Mouse (Mus musculus) spleen, embryonic (tissue): ENCODE measurements at regions not wholly inside any gene's neighbourhood (a gene's known extent, or its start where the extent isn't known, plus 50 kb on each side); places are given as distances from the start of the nearest gene placed in this dataset.

Source experiments
- CTCF ChIA-PET: fragments of 350-600 bp; sonication (Branson Sonifier 250); formaldehyde crosslinking; loops from one replicate; lab custom pipeline; 2022; lab: Charles Lee

DNA sequence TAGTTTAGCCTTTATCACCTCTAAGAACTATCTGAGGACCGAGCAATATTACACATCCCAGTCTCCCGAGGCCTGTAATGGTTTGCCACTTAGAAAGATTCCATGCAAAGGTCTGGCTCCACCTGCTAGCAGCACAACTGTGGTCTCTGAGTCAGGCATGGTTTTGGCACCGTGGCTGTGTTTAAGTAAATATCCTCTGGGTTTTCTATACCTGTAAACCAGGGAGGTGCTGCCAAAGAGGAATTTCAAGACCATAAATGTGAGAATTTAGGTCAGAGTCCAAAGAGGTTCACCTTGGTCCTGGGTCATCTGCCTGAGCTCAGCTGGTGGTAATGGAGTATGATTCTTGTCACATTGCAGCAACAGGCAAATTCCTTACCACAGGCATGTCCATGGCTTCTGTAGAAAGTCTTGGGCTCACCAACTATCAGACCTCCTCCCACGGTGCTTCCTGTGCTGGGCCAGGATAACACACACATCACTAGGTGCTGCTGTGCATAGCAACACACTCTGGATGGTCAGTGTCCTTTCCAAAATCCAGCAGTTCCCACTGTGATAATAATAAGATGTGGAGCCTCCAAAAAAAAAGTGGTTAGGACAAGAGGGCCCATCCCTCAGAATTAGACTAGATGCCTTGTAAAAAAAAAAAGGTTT lies 332.8 kb upstream of the Smim15 start:
- CTCF ChIA-PET: no interaction called here

DNA sequence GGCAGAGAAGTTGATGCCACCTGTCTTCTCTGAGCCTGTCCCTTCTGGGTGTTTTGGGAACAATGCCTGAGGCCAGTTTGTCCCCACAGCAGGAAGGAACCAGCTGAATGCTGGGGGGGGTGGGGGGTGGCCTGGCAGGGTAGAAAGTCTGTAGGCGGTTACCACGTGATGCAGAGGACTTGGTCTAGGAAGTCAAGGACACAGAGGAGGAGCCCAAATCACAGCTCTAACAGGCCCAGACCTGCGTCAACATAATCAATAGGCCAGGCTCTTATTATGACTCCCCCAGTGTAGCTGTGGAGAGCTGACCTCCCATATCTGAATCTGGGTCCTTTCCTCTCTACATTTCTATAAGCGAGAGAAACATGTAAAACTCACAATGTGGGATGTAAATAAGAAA lies 333.9 kb upstream of the Smim15 start:
- CTCF ChIA-PET: no interaction called here

DNA sequence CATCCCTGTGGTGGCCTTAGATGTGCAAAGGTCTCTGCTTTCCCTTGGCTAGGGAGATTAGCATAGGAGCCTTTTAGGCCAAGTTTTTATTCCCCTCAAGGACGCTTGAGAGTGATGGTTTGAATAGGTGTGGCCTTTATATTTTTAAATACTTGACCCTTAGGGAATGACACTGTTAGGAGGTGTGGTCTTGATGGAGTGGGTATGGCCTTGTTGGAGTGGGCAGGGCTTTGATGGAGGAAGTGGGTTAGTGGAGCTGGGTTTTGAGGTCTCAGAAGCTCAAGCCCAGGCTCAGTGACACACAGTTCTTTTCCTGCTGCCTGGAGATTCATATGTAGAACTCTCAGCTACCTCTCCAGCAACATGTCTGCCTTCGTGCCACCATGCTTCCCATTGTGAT lies 334.4 kb upstream of the Smim15 start:
- CTCF ChIA-PET: no interaction called here

DNA sequence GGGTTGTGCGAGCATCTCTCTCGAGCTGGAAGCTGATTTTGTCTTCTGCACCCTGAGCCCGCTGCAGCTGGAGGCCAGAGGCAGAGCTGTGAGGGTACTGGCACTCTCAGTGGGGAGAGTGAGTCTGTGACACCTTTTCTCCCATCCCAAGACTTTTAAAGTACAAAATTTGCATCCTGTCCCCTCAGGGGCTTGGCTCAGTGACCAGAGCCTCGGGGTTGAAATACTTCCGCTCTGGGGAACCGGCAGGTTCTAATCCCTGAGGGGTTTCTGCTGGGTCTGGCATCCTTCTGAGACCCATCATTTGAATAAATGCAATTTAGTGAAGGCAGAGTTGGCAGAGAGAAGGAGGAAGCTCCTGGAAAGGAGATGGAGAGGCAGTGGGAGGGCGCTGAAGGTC lies 340.5 kb upstream of the Smim15 start:
- CTCF ChIA-PET: no interaction called here

DNA sequence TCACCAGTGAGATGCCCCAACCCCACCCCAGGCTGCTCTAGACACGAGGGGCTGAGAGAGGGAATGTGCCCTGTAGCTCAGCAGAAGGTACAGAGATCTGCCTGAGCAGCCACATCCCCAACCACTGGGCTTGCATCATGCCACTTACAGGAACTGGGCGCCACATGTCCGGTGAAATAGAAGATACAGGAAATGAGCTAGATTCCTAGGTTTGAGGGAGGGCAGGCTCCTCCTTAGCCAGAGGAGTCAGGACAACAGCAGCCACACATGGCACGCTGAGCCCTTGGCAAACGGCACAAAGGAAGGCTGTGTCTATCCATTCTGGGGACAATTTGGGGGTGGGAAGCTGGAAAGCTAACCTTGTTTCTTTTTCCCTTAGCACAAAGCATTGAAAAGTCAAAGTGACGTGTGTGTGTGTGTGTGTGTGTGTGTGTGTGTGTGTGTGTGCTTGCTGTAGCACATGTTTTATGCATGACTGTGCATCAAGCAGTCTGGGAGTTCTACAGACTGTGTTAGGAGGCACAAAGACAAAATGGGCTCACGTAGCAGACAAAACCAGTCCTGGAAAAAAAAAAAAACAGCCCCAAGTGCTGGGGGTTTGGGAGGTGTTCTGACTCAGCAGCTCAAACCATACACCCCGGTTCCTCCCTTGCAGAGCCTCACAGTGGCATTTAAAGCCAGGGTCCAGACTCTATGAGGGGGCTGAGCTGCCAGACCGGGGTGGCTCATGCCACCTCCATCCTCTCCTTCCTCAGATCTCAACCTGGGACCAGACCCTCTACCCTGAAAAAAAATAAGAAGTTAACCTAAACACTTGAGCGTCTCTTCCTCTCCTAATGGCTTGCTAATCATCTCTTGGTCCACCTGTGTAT lies 343.7 kb upstream of the Smim15 start:
- CTCF ChIA-PET: no interaction called here

DNA sequence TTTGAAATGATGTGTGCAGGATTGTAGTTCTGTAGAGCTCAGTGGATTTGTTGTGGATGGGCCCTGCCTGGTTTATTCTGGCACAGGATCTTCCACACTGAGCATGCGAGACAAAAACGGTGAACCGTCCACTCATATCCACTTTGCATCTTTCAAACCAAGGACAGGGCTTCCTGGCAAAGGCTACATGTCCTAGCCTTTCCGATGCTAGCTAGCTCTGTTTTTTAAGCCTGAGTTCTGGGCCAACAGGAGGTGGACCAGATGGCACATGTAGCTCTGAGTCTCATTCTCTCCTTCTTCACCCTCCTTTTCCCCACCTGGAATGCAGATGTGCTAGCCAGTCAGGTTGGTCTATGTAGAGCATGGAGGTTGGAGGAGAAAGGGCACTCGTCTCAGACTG lies 345.0 kb upstream of the Smim15 start:
- CTCF ChIA-PET: no interaction called here

DNA sequence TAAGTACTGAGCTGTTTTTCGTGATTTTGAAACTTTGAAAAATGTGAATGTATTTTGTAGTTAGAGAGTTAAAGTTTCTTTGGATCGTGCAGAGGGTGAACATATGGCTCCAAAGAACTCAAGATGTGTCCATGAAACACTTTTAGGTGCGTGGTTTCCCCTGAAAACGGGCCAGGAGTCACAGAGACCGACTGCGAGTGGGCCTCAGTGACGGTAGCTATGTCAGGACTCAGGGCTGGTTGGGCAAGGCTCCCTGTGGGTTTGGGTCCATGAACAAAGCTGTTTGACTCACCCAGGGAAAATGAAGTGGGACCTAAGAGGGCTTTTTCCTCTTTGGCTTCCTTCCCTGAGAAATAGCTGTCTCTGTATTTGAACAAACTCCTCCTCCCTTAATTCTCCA lies 345.9 kb upstream of the Smim15 start:
- CTCF ChIA-PET: no interaction called here

DNA sequence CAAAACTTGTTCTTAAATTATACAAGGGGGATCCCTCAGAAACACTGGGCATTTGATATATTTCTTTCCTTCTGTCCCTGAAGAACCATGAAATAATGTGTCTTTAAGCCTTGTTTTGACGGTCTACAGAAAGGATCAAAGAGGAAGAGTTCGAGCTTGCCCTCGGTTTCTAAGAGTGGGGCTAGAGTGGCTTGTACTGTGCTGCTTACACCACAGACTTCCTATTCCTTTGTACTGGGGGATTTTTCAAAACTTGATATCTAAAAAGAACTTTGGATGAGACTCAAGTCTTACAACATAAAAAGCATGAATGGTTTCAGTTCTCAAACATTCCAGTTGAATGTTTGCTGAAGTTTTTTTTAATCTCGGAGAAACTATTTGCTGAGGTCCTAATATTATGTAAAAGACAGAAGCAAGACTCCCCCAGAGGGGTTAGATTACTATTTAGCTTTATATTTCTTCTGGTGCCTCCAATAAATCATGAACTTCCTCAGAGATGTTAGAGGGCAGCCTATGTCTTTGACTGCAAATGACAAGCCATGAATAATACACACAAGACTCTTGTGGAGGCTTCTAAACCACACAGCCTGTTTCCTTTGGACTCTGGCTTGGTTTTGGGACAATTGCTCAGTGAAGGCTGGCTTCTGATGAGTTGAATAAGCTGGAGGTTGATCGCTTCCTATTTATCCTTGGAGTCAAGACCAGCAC lies 352.0 kb upstream of the Smim15 start:
- CTCF ChIA-PET: no interaction called here

DNA sequence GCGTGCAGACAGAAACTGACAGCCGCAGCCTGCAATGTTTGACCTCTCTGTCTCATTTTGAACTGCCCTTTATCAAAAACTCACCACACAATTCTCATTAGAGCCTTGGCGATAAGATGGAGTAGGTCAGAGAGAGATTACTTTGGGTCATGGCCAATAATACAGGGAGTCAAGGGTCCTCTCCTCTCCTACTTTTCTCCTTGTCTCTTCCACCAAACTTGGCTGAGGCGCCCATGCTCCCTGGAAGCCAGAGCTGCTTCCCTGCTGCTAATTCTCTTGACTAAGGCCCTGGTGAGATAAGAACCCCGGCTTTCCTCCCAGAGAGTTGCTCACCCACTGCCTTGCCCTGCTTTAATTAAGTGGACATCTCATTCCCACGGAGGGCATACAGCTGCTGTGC lies 355.3 kb upstream of the Smim15 start:
- CTCF ChIA-PET: no interaction called here

DNA sequence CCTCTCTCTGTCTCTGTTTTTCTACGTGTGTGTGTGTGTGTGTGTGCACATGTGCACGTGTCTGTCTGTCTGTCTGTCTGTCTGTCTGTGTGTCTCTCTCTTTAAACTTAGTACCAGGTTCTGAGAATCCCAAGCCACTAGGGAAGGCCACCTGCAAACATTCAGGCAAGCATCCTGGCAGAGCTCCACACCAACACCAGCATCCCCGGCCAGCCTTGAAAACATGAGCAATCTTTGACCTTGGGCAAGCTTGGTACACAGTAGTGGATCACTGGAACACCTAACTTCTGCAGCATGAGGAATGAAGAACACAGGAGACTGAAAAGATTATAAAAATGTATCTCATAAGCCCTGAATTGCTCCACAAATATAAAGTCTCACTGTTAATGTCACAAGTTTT lies 359.0 kb upstream of the Smim15 start:
- CTCF ChIA-PET: no interaction called here

DNA sequence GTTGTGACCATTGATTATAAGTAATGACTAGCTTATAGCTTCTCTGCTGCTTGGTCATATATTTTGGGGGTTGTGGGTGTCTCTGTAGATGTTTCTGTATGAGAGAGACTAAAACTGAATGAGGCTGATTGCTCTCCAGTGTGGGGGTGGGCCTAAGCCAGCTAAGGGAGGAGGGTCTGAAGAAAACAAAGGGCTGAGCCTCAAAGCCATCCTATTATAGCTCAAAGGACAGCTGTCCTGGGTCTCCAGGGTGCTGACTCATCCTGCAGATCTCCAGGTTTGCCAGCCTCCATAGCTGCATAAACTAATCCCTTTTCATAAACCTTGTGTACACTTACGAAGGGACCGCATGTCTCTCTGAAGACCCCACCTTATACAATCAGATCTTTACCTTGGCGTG lies 360.3 kb upstream of the Smim15 start:
- CTCF ChIA-PET: no interaction called here

DNA sequence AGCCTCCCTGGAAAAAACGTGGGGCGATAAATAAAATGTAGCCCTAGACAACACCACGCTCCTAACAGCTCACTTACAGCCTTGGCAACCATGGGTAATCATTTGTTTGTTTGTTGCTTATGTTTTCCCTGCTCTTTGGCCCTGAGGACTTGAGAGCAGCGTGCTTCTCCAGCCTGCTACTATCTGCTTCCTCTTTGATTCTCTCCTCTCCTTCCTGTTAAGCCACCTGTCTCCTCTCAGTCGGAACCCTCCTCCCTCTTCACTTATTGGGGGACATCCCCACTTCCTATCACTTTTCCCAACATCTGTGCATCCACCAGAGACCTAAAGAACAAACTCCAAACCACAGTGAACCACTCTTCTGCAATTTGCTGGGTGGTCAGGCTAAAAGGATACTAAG lies 362.5 kb upstream of the Smim15 start:
- CTCF ChIA-PET: interaction anchor here (0.6 kb wide), 1 partner anchor 457 kb away, joined by 3 read pairs; no protein-coding TSS in a partner anchor

DNA sequence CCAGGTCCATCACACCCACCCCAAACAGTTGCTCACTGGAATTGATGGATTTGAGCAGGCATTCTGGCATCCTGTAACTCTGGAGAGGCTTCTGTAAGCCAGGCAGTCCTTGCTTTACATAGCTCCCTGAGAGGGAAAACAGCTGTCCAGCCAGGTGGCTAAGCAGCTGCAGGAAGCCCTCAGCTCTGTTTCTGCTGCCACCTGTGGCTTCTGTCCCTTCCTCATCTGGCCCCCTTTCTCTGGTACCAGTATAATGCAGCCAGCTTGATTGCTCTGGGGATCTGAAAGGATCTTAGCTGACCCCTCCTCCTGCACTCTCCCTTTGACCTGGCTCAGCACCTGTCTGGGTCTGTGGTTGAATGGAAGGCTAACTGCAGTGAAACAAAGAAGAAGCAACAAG lies 365.4 kb upstream of the Smim15 start:
- CTCF ChIA-PET: no interaction called here

DNA sequence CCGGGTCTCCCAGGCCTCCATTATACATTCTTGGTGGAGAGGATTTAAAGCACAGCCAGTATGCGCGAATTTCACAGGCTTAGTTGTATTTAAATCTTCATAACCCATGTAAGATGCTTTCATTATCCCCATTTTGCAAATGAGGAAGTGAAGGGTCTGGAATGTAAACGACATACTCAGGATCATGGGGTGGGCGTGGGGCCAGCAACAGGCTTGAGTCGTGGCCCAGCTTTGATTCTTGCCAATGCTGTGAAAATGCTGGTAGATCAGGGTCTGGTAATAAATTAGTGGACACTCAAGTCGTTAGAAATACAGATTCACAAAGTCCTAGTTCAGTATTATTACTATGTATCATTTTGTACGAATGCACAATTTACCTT lies 367.2 kb upstream of the Smim15 start:
- CTCF ChIA-PET: no interaction called here

DNA sequence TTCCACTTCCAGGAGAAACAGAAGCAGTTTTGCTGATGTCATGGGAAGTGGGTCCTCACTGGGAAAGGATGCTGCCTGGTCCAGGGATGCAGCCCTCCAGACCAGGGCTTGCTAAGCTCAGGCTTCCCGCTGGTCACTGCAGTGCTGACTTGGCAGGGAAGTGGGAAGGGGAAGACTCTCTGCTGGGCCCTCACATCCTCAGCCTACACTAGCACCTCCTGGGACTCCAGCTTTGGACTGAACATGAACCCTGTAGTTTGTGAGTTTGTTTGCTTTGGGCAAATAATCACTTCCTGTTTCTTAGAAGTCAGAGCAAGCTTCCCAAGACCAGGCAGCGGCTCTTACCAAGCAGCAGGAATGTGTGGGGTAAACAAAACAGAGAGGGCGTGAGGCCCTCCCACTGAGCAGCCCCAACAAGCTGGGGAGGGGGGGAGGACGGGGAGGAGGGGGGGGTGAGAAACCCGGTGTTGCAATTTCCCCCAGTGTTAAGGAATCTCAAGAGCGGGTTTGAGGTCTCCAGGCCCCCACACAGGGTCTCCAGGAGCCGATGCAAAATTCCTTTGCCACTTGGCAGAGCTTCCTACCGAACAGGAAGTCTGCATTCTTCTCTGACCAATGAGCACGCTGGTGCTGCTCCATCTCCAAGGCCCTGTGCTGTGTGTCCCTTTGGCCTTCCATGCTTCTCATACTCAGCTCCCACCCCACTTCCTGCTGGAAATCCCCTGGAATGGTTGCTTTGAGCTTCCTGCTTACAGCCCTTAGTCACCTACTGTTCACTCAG lies 367.7 kb upstream of the Smim15 start:
- CTCF ChIA-PET: no interaction called here

DNA sequence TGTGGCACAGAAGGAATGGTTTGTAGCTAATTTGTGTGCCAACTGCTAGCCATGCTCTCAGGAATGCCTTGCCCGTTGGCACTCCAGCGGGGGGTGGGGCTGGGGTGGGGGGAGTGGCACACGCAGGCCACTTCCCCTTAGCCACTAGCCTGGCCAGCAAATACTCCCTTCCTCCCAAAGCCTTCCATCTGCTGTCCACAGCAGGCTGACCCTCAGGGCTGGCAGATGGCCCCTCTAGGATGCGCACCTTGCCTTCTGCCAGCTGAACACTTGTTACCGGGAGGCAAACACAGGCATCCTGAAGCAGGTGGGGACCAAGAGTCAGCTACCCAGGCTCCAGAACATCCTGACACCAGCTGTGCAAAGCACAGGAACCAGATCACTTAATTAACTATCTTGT lies 372.1 kb upstream of the Smim15 start:
- CTCF ChIA-PET: no interaction called here

DNA sequence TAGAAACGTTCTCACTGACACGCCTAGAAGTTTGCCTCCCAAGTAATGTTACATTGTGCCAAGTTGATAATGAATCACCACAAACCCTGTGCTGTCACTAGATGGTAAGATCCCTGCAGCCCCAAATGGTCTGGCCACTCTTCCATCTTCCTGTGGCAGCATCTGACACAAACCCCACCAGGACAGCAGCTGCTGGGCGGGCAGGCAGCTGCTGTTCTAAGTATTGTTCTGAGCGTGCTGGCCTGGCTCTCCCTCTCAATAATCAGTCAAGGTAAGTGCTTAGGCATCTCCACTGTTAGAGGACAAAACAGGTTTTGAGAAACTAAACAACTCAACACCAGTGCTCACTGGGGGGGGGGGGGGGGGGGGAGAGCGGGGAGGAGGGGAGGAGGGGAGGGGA lies 375.7 kb upstream of the Smim15 start:
- CTCF ChIA-PET: no interaction called here

DNA sequence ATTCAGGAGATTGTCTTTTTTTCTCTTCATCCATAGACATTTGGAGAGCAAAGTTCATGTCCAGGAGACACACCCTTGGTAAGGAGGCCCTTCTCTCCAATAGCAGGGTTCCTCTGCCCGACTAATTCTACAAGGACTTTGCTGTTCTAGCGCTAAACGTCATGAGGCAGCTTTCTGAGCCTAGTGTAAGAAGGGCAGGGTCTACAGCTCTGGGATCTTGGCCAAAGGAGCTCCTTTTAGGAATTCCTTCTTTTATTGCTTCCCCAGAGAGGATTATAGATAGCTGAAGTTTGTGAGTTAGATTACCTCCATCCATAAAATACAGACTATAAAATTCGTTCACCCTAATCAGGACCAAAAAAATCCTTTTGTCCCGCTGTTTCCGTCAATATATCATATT lies 378.5 kb upstream of the Smim15 start:
- CTCF ChIA-PET: no interaction called here

DNA sequence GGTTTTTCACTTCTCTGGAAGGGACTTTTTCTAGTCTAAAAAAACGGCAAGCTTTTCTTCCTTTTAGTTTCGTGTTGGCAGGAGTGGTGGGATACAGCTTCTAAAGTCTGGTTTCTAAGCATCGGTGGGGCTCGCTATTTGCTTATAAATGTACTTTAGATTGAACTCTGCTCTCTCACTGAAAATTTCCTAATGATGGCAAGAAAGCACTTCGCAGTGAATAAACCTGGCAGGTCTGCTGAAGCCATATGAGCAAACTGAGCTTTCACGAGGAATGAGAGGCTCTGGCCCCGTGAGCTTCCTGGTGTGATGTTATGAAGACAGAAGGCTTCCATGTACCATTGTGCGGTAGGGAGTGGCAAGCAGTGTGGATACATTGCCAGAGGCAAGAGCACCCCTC lies 380.0 kb upstream of the Smim15 start:
- CTCF ChIA-PET: no interaction called here

DNA sequence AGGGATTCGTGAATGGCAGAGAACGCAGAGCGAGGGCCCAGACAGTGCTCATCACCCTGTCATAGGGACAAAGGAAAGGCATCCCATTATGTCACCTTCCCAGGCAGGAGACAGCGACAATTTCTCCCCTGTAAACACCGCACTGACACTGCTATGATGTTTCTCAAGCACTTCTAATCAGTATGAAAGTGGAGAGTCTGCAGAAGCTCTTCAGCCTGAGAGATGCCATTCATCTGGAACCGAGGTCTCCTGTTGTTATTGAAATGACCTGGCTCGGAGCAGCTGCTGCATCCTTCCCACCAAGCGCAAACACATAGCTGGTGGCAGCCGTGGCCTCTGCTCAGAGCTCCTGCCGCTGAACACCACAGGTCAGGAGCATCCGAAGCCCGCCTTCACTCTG lies 380.5 kb upstream of the Smim15 start:
- CTCF ChIA-PET: no interaction called here

DNA sequence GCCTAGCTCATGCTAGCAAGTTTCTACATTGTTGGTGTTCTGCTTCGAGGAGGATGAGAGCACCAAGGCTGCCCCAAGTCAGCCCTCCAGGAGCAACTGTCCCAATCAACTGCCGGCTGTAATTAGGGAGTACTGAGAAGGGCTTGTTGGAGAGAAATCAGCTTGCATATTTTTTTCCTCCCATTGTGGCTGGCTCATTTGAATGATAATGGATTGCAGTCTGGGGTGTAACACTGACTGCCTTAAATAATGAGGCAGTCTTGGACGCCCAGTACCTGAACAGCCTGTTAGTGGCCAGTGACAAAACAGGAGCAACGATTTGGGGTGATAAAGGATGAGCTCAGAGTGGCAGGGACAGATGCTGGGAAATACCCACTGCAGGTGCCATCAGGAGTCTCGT lies 382.8 kb upstream of the Smim15 start:
- CTCF ChIA-PET: no interaction called here
